Mouse (Mus musculus): ENCODE measurements around the gene Crtc1.

Crtc1 gene

GRCm38 (mm10) chr8:70439055-70439847 lies at the start of gene Crtc1:
Crtc1 (minus strand) TSS chr8:70439579.
- DNase-seq, result peak; percentile 98 to 99

- DNase-seq, result no peak
Measured at GRCm38 (mm10) chr8:70488931-70489470, 49.6 kb upstream of the Crtc1 start.

- peak; percentile 60 to 84 for DNase-seq
Measured at GRCm38 (mm10) chr8:70487993-70488796, 48.8 kb upstream of the Crtc1 start.

- DNase-seq, result no peak
Measured at GRCm38 (mm10) chr8:70486941-70487520, 47.7 kb upstream of the Crtc1 start, which contains the start of gene Tmem59l. Tmem59l (minus strand) TSS chr8:70487358.

- DNase-seq, result no peak
Measured at GRCm38 (mm10) chr8:70486191-70486681, 46.9 kb upstream of the Crtc1 start.

- peak; percentile 54 to 81 for DNase-seq
Measured at GRCm38 (mm10) chr8:70482943-70483342, 43.6 kb upstream of the Crtc1 start.

- no peak for DNase-seq
Measured at GRCm38 (mm10) chr8:70481908-70482307, 42.5 kb upstream of the Crtc1 start.

- peak in 1 of 2 experiments; percentile 54 for DNase-seq
Measured at GRCm38 (mm10) chr8:70477269-70477982, 38.0 kb upstream of the Crtc1 start.

GRCm38 (mm10) chr8:70476333-70477268 lies 37.2 kb upstream of the Crtc1 start, which contains the start of gene Klhl26:
Klhl26 (minus strand) TSS chr8:70476968.
- peak; percentile 97 to 99 for DNase-seq

- no peak for DNase-seq
Measured at GRCm38 (mm10) chr8:70471856-70472255, 32.5 kb upstream of the Crtc1 start.

- DNase-seq, result no peak
Measured at GRCm38 (mm10) chr8:70469938-70470337, 30.6 kb upstream of the Crtc1 start.

GRCm38 (mm10) chr8:70469295-70469916 lies 30.0 kb upstream of the Crtc1 start:
- no peak for DNase-seq

- DNase-seq, result no peak
Measured at GRCm38 (mm10) chr8:70468733-70469132, 29.4 kb upstream of the Crtc1 start.

- no peak for DNase-seq
Measured at GRCm38 (mm10) chr8:70467907-70468306, 28.5 kb upstream of the Crtc1 start.

- DNase-seq, result no peak
Measured at GRCm38 (mm10) chr8:70467229-70467725, 27.9 kb upstream of the Crtc1 start.

- DNase-seq, result no peak
Measured at GRCm38 (mm10) chr8:70466771-70467170, 27.4 kb upstream of the Crtc1 start.

GRCm38 (mm10) chr8:70466305-70466704 lies 26.9 kb upstream of the Crtc1 start:
- DNase-seq, result peak in 1 of 2 experiments; percentile 18

GRCm38 (mm10) chr8:70465701-70466100 lies 26.3 kb upstream of the Crtc1 start:
- DNase-seq, result no peak

- no peak for DNase-seq
Measured at GRCm38 (mm10) chr8:70464162-70464561, 24.8 kb upstream of the Crtc1 start.

GRCm38 (mm10) chr8:70463306-70463705 lies 23.9 kb upstream of the Crtc1 start:
- DNase-seq, result peak in 1 of 2 experiments; percentile 48

- DNase-seq, result no peak
Measured at GRCm38 (mm10) chr8:70462516-70462813, 23.1 kb upstream of the Crtc1 start.

Measured in lung, postnatal 4 days (tissue).